Mouse (Mus musculus) kidney, adult 2 months (tissue): ENCODE measurements at regions not wholly inside any gene's neighbourhood (a gene's known extent, or its start where the extent isn't known, plus 50 kb on each side); places are given as distances from the start of the nearest gene placed in this dataset.

Experiments
- CTCF ChIP-seq: fragments of 200-500 bp; conservative IDR thresholded peaks from 2 replicates; pipeline ENCODE4 v1.5.1; 2011; ENCODE audit warnings: low read depth, mild to moderate bottlenecking, control low read depth, low read length, moderate library complexity, mixed read lengths; ENCODE audit not compliant: insufficient read depth, insufficient read length
- POLR2A ChIP-seq: fragments of 200-500 bp; IDR thresholded peaks from one replicate; pipeline ENCODE4 v1.6.1; 2011; ENCODE audit warnings: low read depth, low read length, control low read depth

DNA sequence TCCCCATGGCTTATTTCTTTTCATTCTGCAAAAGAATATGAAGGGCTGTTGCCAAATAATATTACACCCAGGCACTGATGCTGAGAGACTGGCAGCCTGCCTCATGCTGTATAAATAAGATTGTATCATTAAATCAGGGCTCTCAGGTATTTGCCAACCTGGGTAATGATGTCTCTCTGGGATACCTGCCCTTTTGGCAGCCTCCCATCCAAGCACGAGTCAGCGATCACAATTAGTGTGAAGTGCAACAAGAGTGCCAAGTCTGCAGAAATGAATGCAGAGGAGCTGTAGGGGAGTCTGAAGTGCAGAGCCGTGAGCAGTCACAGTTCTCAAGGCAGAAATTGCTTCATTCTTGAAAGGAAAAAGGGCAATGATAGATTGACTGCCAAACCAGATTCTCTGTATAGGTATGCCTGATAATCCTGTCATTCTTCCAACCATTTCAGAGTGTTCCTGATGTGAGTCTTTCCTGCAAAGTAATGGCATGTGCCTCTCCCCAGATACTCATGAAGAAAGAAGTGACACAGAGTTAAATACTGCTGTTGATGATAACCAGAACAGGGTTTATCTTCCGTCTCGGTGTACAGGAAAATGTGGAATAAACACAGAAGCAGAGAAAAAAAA lies 1241.6 kb downstream of the Mat2b start:
- no peak for TF ChIP-seq CTCF
- TF ChIP-seq POLR2A, result no peak
